Mouse (Mus musculus) intestine, embryonic 14.5 days (tissue): ENCODE measurements around the gene Myoz2. TPM values are rescaled to one million over a fixed set of nuclear protein-coding genes. Genes with fewer than 3 reads are reported as not detected.

Experiments
- ATAC-seq: fragments of 200-750 bp; cut with Nextera tagmentation; replicated peaks from 2 replicates; pipeline ENCODE4 v1.8.0; 2017; ENCODE audit warnings: low read depth, moderate number of reproducible peaks, moderate TSS enrichment, moderate library complexity; ENCODE audit not compliant: low FRiP score, low TSS enrichment
- DNase-seq: peaks from one replicate; pipeline ENCODE4 v3.0.0-alpha.2; 2018; ENCODE audit warnings: low spot score
- H3K27ac ChIP-seq: fragments of 300-500 bp; sonication (generic); 2 replicates; pipeline ENCODE4 v1.5.1; 2014; ENCODE audit warnings: low read depth, mild to moderate bottlenecking, control low read depth
- H3K27me3 ChIP-seq: fragments of 300-500 bp; sonication (generic); replicated peaks from 2 replicates; pipeline ENCODE4 v1.6.1; 2014; ENCODE audit warnings: low read length, control low read depth; ENCODE audit not compliant: control insufficient read depth, insufficient read depth
- H3K36me3 ChIP-seq: fragments of 300-500 bp; sonication (generic); 2 replicates; pipeline ENCODE4 v1.6.1; 2014; ENCODE audit warnings: low read length, control low read depth; ENCODE audit not compliant: control insufficient read depth, insufficient read depth
- H3K4me1 ChIP-seq: fragments of 300-500 bp; sonication (generic); replicated peaks from 2 replicates; pipeline ENCODE4 v1.6.1; 2014; ENCODE audit warnings: low read length, control low read depth, mixed read lengths; ENCODE audit not compliant: control insufficient read depth, insufficient read depth
- H3K4me2 ChIP-seq: fragments of 300-500 bp; sonication (generic); 2 replicates; pipeline ENCODE4 v1.6.1; 2014; ENCODE audit warnings: low read length
- H3K4me3 ChIP-seq: fragments of 300-500 bp; sonication (generic); 2 replicates; pipeline ENCODE4 v1.5.1; 2014; ENCODE audit warnings: low read depth, low read length, control low read depth, mixed read lengths
- H3K9ac ChIP-seq: fragments of 300-500 bp; sonication (generic); 2 replicates; pipeline ENCODE4 v1.6.1; 2014; ENCODE audit warnings: mild to moderate bottlenecking, low read length
- H3K9me3 ChIP-seq: fragments of 300-500 bp; sonication (generic); 2 replicates; pipeline ENCODE4 v1.6.1; 2016; ENCODE audit warnings: low read length, control low read depth; ENCODE audit not compliant: control insufficient read depth
- WGBS: fragments of 180-500 bp; shearing (Covaris S2); extraction: QIAGEN DNeasy Blood & Tissue Kit; methylation state at CpG from one replicate; pipeline ENCODE4 v1.1.7; 2014; 5-methylcytosine and 5-hydroxymethylcytosine counted together
- polyA plus RNA-seq: library from polyadenylated mRNA; unstranded; fragments of >200 nt; fragmentation: Nextera tagmentation; extraction: Ambion mirVana; gene quantifications from 2 replicates; pipeline ENCODE4 v1.2.1, GENCODE M21; 2014

Myoz2 gene
- polyA plus RNA-seq, 1 experiment from 2014 or later, result not detected

DNA sequence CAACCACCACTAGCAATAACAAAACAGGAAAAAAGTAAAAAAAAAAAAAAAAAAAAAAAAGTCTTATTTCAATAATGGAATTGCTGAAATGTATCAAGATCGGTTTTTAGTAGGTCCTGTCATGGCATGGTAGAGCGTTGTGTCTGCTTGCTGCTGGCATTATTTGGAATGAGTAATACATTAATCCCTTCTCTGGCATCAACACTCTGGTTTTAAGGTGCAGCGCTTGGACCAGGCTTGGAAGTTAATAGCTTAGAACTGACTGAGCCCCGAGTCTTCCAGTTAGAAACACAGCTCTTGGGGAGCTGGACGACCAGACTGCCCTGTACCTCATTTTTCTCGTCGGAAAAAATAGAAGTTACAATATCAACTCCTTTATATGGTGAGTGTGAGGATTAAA is 32.0 kb upstream of the Myoz2 start:
- no peak overlapping the region for H3K4me2 ChIP-seq
- no peaks in the 10 kb centered on the region for H3K9me3 ChIP-seq
- DNase-seq (no peak), ATAC-seq (no peak)
- no peaks in the 10 kb centered on the region for H3K27me3 ChIP-seq
- peaks cover 23% of the 10 kb centered on the region for H3K4me1 ChIP-seq
- H3K36me3 ChIP-seq, result no peaks in the 10 kb centered on the region
- H3K27ac ChIP-seq, result no peak overlapping the region
- WGBS, result 94% methylated on average over 7 of the region's 7 CpGs
- no peak overlapping the region for H3K4me3 ChIP-seq
- H3K9ac ChIP-seq, result no peak overlapping the region

DNA sequence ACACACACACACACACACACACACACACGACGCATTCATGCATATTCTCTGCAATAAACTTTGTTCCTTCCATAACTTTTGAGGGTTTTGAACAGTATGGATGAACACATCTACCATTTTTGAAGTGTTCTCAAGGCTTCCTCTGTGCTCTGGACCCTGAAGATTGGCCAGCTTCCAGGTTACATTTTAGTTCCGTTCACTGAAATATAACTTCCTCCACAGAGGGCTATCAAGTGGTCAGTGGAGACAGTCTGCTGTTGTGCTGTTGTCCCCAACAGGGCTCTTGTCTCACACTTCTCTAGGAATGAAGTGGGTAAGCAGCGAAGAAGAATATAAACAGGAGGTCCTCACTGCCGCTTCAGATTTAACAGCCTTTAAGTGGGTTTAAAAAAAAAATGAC is 30.7 kb upstream of the Myoz2 start:
- H3K9me3 ChIP-seq, result no peaks in the 10 kb centered on the region
- no peak overlapping the region for H3K4me3 ChIP-seq
- H3K9ac ChIP-seq, result no peak overlapping the region
- no peaks in the 10 kb centered on the region for H3K27me3 ChIP-seq
- no peak overlapping the region for H3K27ac ChIP-seq
- 41% methylated on average over 5 of the region's 5 CpGs for WGBS
- H3K4me2 ChIP-seq, result no peak overlapping the region
- ATAC-seq (peak; percentile 30; the same call in 1 of the 2 replicates), DNase-seq (no peak)
- H3K4me1 ChIP-seq, result peaks cover 23% of the 10 kb centered on the region
- no peaks in the 10 kb centered on the region for H3K36me3 ChIP-seq

DNA sequence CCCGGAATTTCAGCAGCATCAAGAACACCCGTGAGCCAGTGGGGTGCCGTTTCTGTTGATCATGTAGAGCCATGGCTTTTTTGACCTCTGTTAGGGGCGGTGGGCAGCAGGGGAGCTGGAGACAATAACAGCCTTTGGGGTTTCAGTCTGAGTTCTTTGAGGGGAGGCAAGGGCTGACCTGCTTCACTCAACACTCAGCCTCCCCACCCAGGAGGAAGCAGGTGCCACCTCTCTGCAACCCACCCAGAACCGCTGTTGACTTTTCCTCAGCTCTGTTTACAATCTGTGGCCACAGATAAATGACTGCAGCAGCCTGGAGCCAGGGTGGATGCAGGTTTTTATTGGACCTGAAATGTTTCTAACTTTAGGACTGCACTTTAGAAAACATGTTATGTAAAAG is 29.4 kb upstream of the Myoz2 start:
- Histone ChIP-seq H3K9ac (no peak overlapping the region), H3K9me3 (no peaks in the 10 kb centered on the region), H3K27ac (peak overlapping the region; percentile 16; the same call in 1 of the 2 replicates), H3K27me3 (no peaks in the 10 kb centered on the region), H3K4me3 (no peak overlapping the region), H3K36me3 (no peaks in the 10 kb centered on the region), H3K4me2 (no peak overlapping the region), H3K4me1 (peaks cover 23% of the 10 kb centered on the region)
- DNase-seq (peak; percentile 51), ATAC-seq (no peak)
- 27% methylated on average over 5 of the region's 5 CpGs for WGBS

DNA sequence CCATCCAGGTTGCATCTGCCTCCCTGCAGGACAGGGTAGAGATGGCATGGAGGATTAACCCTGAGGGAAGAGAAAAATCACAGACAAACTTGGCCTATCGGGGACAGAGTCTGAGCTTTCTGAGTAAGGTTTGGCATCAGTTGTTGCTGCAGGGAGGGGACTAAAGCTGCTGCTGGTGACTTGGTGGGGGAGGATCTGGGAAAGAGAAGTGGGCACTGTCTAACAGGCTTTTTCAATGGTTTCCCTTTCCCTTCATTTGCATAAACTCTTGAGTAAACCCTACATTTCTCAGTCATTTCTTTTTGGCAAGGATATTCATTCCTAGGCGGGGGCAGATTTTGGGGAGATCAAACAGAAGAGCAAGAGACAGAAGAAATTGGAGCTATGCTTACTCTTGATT is 27.1 kb upstream of the Myoz2 start:
- DNase-seq (peak; percentile 36), ATAC-seq (no peak)
- WGBS, result 80% methylated on average over 2 of the region's 2 CpGs
- no peaks in the 10 kb centered on the region for H3K27me3 ChIP-seq
- peaks cover 23% of the 10 kb centered on the region for H3K4me1 ChIP-seq
- H3K36me3 ChIP-seq, result no peaks in the 10 kb centered on the region
- H3K27ac ChIP-seq, result no peak overlapping the region
- H3K9ac ChIP-seq, result no peak overlapping the region
- no peak overlapping the region for H3K4me3 ChIP-seq
- H3K4me2 ChIP-seq, result no peak overlapping the region
- no peaks in the 10 kb centered on the region for H3K9me3 ChIP-seq

DNA sequence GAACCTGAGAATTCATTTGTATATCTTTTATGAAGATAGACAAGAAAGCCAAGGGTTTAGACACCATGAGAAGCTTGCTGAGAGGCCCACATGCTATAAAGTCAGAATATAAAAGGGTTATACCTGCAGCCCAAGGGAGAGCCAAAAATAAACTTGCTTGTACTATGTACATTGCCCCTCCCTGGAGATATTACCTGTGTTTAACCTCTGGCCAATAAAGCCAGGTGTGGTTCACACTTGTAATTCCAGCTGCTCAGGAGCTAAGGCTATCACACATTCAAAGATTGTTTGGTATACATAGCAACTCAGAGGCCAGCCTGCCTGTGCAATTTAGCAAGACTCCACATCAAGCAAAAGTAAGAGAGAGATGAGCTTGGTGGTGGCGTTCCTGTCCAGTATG is 24.0 kb upstream of the Myoz2 start:
- H3K4me2 ChIP-seq, result no peak overlapping the region
- peaks cover 5% of the 10 kb centered on the region; the same call in 1 of the 2 replicates for H3K4me1 ChIP-seq
- no peak overlapping the region for H3K9ac ChIP-seq
- H3K27ac ChIP-seq, result 0 out of 2 replicates have a peak overlapping the region, but pooled peaks have one; percentile 57
- ATAC-seq (peak; percentile 80), DNase-seq (peak; percentile 53)
- no peaks in the 10 kb centered on the region for H3K9me3 ChIP-seq
- no peaks in the 10 kb centered on the region for H3K27me3 ChIP-seq
- no peak overlapping the region for H3K4me3 ChIP-seq
- no peaks in the 10 kb centered on the region for H3K36me3 ChIP-seq
- WGBS, result 79% methylated on average over 1 of the region's 1 CpGs

DNA sequence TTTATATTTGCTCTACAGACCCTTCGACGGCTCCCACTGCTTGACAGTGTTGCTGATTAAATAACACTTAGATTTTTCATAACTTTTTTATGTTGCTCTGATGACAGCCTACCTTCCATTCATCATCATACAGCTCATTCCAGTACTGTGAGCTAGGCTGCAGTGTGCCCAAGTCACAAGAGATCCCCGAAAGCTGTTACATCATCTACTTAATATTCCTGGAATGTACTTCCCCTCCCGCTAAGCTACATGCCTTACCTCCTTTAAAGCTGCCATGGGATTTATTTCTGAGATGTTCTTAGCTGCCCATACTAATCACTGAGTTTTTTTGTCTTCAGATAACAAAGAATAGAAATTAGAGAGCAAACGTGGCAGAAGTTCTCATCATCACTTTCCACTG is 19.4 kb upstream of the Myoz2 start:
- DNase-seq (peak; percentile 39), ATAC-seq (no peak)
- Histone ChIP-seq H3K9me3 (0 out of 2 replicates have a peak, but pooled peaks cover 2% of the 10 kb centered on the region), H3K36me3 (no peaks in the 10 kb centered on the region), H3K4me3 (no peak overlapping the region), H3K4me1 (peaks cover 5% of the 10 kb centered on the region; the same call in 1 of the 2 replicates), H3K27me3 (no peaks in the 10 kb centered on the region), H3K9ac (no peak overlapping the region), H3K27ac (no peak overlapping the region), H3K4me2 (no peak overlapping the region)
- 66% methylated on average over 5 of the region's 5 CpGs for WGBS

DNA sequence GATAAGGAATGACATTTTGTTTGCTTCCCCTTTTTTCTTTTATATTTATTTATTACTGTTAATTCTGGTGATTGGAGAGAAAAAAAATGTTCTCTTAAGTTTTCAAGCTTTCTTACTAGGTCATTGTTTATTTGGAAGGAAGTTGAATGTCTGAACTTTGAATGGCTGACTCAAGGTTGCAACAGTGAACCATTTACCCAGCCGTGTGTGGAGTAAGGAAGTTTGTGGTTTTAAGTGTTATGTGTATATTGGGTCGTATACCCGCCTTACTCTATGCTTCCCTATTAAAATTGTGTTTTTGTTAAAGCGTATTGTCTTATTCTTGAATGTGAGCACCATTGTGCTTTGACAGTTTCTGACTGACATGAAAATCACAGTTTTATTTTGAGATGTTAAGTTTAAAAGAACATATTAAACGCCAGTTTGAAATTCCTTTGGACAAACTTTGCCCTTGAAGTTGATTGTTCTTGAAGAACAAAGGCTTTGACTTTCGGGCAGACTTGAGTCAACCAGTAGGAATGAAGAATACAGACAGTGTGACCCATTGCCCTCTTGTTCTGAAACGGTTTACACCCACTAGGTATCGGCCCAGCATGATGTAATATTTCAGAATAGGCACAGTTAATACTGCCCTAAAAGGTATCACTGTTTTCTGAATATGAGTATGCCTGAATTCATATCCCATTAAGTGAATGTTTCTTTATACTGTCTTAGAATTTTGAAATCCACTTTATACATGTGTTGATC is 18.6 kb upstream of the Myoz2 start:
- DNase-seq (no peak), ATAC-seq (no peak)
- H3K4me1 ChIP-seq, result peaks cover 5% of the 10 kb centered on the region; the same call in 1 of the 2 replicates
- no peaks in the 10 kb centered on the region for H3K27me3 ChIP-seq
- 0 out of 2 replicates have a peak, but pooled peaks cover 3% of the 10 kb centered on the region for H3K9me3 ChIP-seq
- no peak overlapping the region for H3K4me2 ChIP-seq
- WGBS, result 70% methylated on average over 8 of the region's 8 CpGs
- no peak overlapping the region for H3K27ac ChIP-seq
- no peak overlapping the region for H3K4me3 ChIP-seq
- no peaks in the 10 kb centered on the region for H3K36me3 ChIP-seq
- no peak overlapping the region for H3K9ac ChIP-seq

DNA sequence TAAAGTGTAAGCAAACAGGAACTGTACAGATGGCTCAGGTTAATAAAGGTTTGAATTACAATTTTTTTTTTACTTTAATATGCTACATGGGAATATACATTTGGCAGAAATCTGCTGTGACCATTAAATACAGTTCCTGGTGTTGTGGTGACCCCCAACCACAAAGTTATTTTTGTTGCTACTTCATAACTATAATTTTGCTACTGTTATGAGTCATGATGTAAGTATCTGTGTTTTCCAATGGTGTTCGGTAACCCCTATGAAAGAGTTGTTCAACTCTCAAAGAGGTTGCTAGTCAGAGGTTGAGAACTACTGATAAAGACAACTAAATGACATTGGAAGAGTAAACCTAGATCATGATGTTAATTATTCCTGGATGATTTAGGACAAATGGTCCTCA is 7.5 kb upstream of the Myoz2 start:
- Histone ChIP-seq H3K36me3 (no peaks in the 10 kb centered on the region), H3K9ac (no peak overlapping the region), H3K9me3 (no peaks in the 10 kb centered on the region), H3K4me1 (no peaks in the 10 kb centered on the region), H3K4me2 (no peak overlapping the region), H3K27ac (no peak overlapping the region), H3K27me3 (no peaks in the 10 kb centered on the region), H3K4me3 (no peak overlapping the region)
- DNase-seq, result no peak
- ATAC-seq, result no peak
- 96% methylated on average over 1 of the region's 1 CpGs for WGBS

DNA sequence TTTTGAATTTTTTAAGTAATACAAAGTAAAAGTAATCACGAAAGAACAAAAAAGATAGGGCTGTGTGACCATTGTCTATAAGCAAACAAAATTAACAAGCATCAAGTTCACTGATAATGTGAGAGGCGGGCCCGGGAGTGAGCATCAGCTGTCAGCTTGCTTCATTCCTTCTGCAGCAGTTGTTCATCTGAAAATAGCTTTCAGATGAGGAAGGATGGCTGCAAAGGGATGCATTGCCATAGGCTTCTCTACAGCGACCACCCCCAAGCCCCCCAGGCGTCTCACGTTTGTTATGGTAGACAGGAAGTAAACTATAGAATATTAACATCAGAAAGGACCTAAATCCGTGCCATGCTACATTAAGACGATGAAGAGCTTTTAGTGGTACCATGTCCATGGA is 1.0 kb downstream of the Myoz2 start:
- Histone ChIP-seq H3K4me2 (no peak overlapping the region), H3K9me3 (no peaks in the 10 kb centered on the region), H3K27me3 (no peaks in the 10 kb centered on the region), H3K27ac (no peak overlapping the region), H3K36me3 (no peaks in the 10 kb centered on the region), H3K9ac (no peak overlapping the region), H3K4me3 (no peak overlapping the region), H3K4me1 (no peaks in the 10 kb centered on the region)
- 75% methylated on average over 8 of the region's 8 CpGs for WGBS
- ATAC-seq (no peak), DNase-seq (no peak)
